Mouse (Mus musculus) monocyte, adult 2 months (primary cell): ENCODE results near the gene Btbd11.

Experiments used
- DNase-seq, 2 experiments: peaks; one replicate each; pipeline ENCODE4 v3.0.0; 2022; ENCODE audit warnings: low spot score in 2 of 2, low read depth in 1 of 2

Btbd11 gene

DNA sequence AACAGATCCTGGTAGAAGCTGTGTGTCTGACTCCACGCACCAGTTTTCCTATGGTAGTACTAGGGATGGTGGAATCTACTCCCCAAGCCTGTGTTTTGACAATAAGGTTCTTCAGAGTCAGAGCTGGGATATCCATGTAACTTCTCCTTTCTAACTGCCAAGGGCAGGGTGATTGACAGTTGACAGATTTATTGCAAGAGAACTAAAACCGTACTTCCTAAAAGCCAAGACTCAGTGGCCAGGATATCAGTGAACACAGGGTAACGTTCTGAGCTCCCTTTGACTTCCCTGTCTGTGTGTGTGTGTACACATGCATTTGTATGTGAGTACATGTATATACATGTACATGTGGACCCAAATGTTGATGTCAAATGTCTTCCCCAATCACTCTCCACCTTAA lies 201.1 kb downstream of the Btbd11 start:
- no peak for DNase-seq

DNA sequence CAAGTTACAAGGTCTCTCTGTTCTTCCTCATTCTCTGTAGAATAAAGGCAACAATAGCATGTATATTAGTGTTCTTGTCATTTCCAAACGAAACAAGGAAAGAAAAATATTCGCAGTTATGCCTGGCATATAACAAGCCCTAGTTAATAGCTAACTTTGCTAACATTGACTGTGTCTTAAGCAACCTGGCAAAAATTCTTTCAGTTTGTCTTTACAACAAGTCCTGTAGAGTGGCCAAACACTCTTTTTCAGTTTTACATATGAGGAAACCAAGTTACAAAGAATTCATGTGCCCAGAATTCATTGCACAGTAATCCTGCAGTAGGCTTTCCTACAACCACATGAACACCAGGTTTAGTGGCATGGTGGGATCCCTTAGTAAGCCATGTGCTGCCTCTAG lies 203.4 kb downstream of the Btbd11 start:
- DNase-seq = no peak

DNA sequence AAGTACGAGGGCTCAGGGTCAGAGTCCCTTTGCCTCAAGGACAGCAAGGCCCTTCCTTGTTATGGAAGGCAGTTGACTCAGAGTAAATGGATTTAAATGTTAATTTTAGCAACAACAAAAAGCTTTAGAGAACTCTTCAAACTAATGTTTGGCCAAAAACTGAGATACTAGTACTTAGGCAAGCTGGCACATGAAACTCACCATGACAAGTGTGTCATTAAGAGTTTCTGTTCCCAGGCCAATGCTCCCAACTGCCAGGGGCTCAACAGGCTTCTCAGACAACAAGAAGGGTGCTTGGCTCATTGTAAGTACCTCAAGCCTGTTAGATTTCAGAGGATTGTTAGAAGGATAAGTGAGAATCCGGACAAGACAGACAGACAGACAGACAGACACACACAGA lies 204.7 kb downstream of the Btbd11 start:
- no peak for DNase-seq

DNA sequence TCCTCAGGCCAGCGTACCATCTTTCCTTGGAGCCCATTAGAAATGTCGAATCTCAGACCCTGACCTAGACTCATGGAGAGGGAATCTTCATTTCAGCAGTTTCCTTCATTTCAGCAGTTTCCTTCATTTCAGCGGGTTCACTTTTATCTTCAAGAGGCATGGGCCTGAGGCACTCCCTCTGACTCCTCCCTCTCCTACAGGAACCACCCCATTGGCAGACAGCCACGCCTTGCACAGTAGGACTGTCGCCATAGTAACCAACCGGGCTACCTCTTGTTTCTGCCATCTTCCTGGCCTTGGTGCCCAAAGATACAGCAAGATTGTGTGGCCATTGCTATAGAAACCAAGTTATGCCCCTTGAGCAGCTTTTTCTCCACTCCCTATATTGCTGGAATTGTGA lies 205.4 kb downstream of the Btbd11 start:
- DNase-seq = no peak

DNA sequence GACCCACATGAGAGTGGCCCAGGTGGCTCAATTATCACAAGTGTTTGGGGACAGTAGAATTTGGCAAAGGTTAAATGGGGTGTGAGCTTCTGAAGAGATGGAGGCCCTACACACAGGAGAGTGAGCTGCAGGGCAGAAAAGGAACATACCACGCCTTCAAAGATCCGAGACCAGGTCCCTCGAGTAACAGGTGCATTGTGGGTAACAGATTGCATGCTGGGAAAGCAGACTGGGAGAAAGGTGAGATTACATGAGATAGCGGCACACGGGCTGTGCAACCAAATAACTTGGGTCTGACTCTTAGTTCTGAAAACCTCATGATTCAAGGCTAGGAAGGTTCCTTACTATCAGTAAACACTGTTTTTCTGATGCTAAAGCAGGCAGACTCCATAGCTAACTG lies 209.7 kb downstream of the Btbd11 start:
- no peak for DNase-seq

DNA sequence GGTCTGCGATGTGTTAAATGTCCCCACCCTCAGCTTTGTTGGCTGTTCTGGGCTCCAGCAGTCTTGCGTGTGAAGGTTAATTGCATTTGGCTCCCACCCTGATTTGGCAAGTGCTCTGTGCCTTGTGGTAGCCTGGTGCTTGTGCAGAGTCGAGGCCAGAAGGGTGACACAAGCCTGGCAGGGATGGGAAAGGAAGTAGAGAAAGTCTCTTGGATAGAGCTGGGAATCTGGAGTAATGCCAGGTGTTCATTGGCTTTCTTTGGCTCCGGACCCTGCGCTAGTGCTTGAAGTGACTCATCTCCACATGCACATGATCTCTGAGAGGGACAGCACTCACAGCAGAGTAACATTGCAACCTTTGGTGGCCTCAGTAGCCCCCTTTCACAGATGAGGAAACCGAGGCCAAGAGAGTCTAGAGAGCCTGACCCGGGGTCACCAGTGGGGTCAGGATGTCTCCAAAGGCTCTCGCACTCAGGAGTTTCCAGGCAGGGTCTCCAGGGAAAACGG lies 211.5 kb downstream of the Btbd11 start:
- DNase-seq = no peak

DNA sequence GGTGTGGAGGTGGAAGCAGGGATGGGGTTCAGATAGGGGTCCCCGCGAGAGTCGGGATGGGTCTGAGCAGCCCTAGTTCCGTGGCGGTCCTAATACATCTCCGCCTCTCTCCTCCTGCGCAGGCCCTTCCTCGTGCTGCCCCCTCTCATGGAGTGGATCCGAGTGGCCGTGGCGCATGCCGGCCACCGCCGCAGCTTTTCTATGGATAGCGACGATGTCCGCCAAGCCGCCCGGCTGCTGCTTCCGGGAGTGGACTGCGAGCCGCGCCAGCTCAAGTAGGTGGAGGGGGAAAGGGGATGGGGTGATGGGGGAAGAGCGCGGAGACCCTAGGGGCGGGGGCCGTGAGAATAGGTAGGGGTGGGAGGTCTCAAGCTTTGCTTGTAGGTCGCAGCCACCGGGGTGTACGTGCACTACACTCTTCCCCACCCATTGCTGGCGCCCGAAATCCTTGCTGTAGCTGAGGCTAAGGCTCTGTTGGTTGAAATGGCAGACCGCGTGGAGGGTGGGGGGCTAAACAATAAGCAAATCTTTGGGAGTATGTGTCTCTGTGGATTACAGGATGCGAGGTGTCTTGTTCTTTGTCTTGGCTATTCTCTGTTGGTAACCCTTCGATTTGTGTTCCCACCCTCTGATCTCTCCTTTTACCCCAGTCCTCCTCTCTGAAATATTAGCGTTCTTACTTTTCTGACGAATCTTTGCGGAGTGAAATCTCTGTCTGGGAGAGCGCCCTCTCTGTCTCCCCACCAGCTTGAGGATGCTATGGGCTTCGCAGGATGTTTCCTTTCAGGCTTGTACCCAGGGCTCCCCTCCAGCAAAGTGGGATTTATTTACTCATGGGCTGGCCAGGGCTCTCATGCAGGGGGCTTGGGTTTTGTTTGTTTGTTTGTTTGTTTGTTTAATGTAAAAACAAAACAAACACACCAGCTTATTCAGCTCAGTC lies 212.3 kb downstream of the Btbd11 start:
- no peak for DNase-seq

DNA sequence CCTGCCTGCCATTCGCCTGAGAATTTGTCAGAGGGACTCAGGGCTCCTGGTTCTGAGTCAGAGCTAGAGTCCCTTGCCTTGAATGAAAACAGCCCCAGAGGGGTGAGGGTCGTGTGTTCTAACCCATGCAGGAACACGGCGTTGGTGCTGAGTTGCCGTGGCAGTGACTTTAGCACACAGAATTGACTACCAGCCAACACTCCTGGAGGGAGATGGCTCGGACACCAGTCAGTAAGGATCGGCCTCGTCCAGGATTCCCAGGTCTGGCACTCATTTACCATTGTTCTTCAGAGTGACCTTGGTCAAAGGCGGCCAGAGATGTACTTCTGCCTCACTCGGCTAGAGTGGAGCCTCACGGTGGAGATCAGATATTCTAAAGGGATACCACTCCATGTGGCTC lies 215.9 kb downstream of the Btbd11 start:
- DNase-seq = no peak

DNA sequence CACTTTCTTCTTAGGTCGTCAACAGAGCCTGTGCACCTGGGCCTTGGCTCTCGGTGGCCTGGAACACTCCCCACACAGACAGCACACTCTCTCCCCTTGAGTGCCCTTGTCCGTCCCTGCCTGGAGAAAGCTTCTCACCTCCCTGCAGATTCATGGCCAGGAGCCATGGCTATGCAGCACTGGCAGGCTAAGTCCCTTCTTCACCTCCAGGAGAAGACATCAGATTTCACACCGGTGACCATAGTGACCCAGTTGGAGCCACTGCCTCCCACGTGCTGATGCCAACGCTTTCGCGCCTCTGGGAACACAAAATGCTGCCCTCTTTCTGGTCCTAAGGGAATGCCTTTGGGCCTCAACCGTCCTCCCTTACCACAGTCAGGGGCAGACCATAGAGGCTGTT lies 217.9 kb downstream of the Btbd11 start:
- DNase-seq = no peak

DNA sequence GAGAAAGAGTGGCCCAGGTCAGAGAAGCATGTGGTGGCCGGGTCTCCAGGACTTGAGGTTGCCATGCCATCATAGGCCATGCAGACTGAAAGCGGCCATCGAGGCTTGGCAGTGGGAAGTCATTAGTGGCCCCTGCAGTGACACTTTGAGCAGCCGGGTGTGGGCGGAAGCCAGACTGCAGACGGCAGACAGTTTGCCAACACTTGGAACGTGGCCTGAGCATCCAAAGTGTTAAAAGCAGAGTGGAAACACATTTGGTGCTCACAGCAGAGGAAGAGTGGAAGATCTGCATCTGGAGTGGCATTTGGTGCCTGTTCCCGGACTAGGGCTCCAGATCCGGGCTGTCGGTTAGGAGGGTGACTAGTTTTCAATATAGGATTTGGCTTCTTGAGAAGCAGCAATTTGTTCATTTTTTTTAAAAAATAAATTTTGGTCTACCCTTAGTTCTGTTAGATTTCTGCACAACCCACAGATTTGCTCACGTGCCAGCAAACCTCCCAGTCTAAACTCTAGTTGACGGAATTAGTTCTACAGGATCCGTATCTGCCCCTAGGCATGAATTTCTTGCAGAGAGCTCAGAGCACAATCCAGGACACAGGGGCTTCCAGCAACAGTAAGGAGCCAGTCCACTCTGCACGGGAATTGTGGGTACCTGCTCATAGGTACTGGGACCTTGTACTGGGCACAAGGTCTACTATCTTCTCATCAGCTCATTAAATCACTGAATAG lies 222.1 kb downstream of the Btbd11 start:
- DNase-seq = no peak

DNA sequence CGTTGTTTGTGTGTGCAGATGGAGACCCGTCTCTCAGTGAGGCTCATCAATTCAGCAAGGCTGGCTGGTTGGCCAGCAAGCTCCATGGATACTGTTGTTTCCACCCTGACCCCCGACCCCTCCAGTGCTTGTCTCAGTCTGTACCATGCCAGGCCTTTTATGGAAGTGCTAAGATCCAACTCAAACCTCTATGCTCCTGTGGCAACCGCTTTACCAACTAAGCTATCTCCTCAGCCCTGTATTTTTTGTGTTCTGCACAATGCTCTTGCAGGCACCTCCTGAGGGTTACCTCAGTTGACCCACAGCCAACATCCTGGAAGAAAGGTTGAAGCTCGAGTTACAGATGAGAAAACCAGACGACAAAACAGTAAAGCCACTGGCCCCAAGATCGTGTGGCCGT lies 230.5 kb downstream of the Btbd11 start:
- no peak for DNase-seq

DNA sequence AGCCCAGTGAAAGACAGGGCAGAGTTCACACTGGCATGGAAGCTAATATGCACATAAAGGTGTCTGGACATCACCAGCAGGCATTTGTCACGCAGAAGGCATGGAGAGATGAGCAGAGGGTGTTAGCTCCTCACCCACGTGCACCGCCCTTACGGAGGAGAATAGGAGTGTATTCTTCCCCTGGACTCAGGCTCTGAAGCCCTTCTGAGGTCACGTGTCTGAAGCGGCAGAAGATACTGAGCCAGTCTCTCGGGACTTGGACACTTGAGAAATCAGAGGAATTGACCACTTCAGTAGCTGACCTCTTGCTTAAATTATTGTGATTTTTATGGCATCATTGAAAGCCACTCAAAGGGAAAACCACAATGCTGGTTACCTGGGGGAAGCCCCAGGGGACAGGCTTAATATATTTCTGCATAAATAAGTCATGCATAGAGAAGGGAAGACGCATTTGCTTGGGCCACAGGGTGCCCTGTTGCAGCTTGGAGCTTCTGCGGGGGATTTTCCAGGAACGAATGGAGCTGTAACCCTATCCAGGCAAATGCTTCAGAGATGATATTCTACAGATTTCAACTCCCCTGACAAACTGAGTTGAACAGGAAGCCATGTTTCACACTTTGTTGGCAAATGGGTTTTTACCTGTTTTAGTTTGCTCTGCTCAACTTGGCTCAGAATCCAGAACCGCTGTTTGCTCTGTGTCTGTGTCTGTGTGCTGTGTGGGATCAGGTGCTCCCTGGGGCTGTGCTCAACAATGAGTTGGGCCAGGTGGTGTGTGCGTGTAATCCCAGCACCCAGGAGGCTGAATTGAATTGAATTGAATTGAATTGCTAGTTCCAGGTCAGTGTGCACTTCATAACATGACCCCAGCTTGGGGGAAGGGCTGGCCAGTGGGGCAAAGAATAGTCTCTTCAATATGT lies 231.1 kb downstream of the Btbd11 start:
- DNase-seq = no peak

DNA sequence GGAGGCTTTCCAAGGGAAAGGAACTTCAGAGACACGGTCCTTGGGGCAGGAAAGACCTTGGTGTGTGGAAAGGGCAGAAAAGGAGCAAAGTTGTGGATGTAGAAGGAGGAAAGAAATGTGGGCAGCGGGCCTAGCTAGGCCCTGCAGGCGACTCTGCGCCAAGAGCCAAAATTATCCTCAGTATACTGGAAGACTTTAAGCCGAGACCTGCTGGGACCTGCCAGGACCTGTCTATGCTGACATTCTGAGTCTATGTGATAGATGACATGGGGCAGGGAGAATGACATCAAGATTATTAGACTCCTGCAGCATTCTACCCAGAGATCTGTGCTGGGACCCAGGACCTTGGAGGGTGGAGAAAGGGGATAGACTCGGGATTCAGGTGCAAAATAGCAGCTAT lies 234.5 kb downstream of the Btbd11 start:
- no peak for DNase-seq

DNA sequence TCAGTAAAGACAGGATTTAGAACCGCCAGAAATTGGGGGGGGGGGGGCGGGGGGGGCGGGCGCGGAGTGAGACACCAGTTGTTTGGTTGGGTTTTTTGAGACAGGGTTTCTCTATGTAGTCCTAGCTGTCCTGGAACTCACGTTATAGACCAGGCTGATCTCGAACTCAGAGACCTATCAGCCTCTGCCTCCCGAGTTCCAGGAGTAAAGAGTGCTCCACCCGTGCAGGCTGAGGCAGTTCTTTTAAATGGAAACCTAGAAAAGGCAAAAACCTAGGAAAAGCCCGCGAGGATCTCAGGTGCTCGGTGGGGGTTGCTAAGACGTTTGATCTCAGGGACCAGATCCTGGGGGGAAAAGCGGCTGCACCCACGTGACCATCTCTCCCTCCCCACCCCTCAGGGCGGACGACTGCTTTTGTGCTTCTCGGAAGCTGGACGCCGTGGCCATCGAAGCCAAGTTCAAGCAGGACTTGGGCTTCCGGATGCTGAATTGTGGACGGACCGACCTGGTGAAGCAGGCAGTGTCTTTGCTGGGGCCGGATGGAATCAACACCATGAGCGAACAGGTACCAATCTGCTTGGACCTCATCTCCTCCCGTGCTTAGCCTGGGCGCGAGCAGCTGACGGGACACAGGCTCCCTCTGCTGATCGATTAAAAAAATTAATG lies 238.0 kb downstream of the Btbd11 start:
- DNase-seq = no peak

DNA sequence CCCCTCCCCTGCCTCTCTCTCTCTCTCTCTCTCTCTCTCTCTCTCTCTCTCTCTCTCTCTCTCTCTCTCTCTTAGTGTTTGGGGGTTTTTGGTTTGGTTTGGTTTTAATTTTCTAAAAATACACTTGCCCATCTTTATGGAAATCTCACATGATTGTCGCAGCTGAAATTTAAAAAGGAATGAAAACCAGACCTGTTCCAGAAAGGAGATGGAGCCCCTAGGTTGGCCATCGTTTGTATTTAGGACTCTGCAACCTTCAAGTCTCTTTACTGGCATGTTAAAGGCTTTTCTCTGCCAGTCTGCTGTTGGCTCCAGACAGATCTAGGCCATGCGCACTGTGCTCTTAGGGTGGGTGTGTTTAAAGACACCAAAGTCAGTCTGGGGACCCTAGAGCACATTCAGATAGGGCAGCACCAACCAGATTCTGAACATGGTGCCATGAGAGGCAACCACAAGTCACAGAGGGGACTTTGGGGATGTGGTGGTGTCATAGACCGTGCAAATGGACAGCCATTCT lies 238.6 kb downstream of the Btbd11 start:
- no peak for DNase-seq

DNA sequence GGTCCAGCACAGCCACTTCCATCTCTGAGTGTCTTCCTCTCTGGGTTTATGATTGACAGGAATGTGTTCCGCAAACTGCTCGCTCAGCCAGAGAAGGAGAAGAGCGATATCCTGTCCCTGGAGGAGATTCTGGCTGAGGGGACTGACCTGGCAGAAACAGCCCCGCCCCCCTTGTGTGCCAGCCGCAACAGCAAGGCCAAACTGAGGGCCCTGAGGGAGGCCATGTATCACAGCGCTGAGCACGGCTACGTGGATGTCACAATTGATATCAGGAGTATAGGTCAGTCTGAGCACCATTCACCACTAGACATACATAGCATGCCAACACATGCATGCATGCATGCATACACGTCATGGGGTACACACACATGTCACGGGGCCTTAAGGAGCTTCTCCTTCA lies 245.4 kb downstream of the Btbd11 start:
- no peak for DNase-seq

DNA sequence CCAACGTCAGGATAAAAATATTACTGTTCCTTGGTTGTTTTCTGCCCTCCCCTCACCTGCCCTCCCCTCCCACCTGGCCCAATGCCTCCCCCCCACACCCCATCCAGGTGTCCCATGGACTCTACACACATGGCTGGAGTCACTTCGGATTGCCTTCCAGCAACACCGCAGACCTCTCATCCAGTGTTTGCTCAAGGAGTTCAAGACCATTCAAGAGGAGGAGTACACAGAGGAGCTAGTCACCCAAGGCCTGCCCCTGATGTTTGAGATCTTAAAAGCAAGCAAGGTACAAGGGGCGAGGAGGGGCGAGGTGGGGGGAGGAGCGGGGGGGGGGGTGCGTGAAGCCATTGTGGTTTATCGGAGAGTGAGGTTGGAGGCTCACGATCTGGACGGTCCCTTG lies 247.0 kb downstream of the Btbd11 start:
- no peak for DNase-seq

DNA sequence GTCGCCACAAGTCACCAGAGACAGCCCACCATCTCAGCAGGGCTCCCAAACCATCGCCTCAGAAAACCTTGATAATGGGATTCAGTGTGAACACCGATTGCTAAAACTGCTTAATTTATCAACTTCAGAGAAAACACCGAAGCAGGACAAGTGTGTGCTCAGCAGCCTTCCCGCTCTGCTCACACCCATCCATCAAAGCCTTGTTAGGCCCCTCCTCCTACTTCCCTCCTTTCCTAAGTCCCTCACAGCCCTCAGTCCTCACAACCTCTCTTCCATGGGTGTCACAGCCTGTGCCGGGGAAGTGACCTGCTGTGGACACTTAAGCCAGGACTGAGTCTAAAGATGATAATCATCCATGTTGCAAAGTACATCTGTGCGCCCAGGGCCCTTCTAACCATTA lies 251.0 kb downstream of the Btbd11 start:
- no peak for DNase-seq

DNA sequence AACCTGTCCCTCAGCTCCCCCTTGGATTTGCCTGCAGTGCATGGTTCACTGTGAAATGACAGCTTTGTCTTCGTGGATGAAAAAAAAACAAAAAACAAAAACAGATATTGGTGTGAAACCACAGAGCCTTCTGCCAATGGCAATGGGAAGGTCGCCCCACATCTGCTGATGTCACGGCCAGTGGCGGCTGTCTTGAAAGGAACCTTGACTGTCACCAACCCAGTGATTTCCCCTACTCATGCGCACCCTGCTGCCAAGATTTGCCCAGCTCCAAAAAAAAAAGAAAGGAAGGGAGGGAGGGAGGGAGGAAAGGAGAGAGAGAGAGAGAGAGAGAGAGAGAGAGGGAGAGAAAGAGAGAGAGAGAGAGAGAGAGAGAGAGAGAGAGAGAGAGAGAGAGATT lies 251.5 kb downstream of the Btbd11 start:
- no peak for DNase-seq

DNA sequence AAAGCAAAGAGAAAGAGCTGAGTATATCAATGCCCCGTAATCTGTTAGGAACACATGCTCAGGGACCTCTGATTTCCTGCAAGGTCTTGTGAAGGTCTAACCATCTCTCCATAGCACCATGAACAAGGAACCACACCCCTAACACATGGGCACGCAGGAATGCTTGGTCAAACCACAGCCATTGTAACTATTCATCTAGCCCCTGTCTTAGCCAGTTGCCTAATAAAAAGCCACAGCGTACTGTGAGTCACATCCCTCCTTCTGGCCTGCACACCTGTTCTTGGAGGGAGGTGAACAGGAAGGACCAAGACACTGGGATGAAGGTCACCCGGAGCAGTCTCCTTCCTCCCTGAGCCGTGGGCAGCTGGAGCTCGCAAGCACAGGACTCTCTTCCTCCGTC lies 253.0 kb downstream of the Btbd11 start:
- no peak for DNase-seq

DNA sequence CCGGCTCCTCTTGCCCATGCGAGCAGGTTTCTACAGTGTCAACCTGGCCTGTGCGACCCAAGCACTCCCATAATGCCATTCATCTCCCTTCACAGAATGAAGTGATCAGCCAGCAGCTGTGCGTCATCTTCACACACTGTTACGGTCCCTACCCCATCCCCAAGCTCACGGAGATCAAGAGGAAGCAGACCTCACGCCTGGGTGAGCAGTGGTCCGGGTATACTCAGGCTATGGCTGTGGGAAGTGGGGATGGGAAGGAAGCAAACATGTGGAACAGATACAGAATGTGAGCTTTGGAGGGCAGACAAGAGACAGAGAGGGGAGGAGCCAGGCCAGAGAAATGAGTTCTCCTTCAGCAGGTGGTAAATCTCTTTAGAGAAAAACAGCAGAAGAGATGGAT lies 253.8 kb downstream of the Btbd11 start:
- DNase-seq = no peak
